Mouse (Mus musculus) kidney, adult 8-10 months (tissue): ENCODE measurements around the gene Mau2.

Experiments
- DNase-seq, 2 experiments: peaks; one replicate each; pipeline ENCODE4 v3.0.0; 2022

Gene Mau2

DNA sequence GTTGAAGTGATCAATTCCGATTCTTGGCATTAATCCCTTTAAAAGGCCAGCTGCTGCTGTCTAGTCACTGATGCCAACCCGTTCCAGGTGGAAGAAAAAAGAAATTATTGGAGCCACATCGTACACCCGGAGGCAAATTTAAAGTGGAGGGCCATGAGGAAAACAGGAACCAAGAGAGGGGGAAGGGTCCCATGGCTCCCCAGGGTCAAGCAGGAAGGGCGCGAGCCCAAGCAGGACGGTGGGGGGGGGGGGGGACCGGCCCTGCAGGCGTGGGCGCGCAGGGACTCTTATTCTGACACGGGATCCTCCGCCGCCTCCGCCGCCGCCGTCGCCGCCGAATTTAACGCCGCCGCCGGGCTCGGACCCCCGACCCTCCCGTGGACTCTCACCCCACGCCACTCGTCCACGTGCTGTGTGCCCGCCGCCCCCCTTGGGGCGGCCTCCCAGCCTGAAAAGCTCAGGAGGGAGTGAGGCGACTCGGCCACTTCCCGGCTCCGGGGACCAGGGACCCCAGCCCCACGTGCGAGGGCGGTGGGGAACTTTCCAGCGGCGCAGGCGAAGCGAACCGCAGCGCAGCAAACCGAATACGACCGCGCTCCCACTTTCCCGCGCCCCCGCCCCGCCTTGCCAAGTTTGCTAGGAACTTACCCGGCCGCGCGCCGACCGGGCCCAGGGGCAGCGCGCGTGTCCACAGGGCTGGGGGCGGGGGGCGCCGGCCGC is 68.9 kb downstream of the Mau2 start:
- peak; percentile 36 to 44 for DNase-seq

DNA sequence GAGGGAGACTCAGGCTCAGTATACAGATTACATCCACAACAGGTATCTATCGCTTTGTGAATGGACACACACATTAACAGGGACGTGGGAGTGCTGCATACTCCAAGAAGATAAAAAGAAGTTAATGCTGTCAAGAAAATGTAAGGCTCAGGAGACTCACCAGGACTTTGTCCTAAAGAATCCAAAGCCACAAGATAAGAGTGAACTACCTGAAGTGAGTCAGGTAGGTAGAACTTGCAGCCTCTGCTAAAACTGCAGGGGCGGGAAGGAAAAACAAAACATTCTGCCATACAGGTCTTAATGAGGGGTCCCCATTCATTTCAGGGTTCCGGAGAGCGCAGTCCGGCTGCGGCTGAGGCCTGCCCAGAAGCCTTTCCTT is 69.5 kb downstream of the Mau2 start:
- no peak for DNase-seq

DNA sequence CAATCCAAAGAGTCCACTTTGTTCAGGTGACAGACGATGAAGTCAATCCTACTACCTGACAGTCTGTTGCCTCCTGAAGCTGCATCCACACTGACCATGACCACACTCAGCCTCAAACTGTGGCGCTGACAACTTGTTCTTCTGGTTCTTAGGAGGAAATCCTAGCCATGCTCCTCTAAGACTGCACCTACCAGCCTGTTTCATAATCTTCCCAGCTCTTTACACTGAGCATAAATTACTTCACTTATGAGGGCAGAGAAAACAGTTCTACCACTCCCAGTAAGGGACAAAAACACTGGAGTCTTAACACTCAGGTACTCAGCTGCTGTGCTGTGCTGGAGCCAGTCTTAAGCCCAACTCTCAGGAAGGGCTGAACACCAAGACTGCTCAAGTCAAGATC is 71.7 kb downstream of the Mau2 start:
- DNase-seq: no peak

DNA sequence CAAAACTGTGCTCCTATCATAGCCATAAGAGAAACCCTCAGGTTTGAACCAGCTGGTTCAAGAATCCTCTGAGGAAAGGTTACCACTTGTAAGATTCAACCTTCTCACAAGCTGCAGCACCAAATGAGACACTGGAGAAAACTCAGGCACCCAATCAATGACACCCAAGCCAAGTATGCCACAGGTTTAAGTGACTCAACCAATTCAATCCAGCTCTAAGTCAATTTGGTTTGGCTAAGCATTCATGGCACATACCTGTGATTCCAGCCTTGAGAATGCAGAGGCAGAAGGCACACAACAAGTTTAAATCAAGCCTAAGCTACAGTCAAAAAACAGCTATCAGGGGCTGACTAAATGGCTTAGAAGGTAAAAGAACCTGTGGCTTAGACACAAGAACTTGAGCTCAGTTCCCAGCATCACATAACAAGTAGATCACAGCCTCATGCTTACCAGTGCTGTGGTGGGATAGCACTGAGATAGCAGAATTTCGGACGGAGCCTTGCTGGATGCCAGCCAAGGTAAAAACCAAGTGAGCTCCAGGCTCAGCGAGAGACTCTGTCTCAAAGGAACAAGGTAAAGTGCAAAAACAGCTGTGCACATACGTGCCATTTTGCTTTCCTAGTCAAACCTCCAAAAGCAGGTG is 75.1 kb downstream of the Mau2 start:
- DNase-seq: no peak
